Mouse (Mus musculus): ENCODE measurements at regions not wholly inside any gene's neighbourhood (a gene's known extent, or its start where the extent isn't known, plus 50 kb on each side); places are given as distances from the start of the nearest gene placed in this dataset.
A peak's percentile ranks its signal among the peaks of the same experiment; 100 is the strongest.

DNA sequence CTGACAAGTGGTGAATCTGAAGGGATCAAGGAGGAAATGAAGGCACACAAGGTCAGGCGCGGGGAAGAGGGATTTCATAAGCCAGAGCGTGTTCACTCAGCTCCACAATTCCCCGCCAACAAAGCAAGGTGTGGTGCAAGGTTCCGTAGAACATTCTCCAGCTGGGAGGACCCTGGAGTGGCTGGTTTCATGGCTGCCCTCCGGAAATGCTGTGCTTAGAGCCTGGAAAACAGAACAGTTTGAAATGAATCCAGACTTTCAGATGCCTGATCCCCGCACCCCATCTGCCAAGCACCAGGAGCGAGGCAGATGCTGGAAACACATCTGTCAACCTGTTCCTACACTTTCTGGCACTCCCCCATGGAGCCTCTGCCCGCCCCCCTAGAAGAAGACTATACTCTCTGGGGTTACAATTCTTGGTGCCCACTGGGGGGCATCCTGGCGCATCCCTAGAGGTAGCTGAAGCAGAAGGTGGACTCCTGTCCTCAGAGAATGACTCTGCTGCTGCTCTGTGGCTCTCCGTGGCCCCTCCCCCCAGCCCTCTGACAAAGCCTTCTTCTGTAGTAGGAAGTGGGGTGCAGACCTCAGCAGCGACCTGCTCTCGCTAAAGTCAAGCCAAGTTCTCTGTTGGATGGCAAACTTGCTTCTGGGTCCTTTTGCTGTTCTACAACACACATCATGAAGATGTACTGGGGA lies 54.5 kb upstream of the Mafb start:
- ATAC-seq (ENCODE audit: low FRiP score, low read depth): no peak
- no peaks in the 10 kb centered on the region for H3K36me3 ChIP-seq (ENCODE audit: control insufficient read depth, insufficient read depth, low read length)
- H3K27me3 ChIP-seq (ENCODE audit: control insufficient read depth, insufficient read depth, low read length): no peaks in the 10 kb centered on the region
- no peak overlapping the region for H3K4me3 ChIP-seq (replicated peaks; ENCODE audit: low read length)
- DNase-seq (ENCODE audit: low spot score): no peak
- no peak overlapping the region for H3K27ac ChIP-seq (replicated peaks; ENCODE audit: low read depth, low read length)
- H3K4me2 ChIP-seq (replicated peaks; ENCODE audit: low read depth, low read length, severe bottlenecking): peak overlapping the region; percentile 13; the same call in 1 of the 2 replicates
- no peaks in the 10 kb centered on the region for H3K9me3 ChIP-seq (ENCODE audit: control insufficient read depth, low read length)
- H3K4me1 ChIP-seq (ENCODE audit: control insufficient read depth, insufficient read depth, low read length): peaks cover 8% of the 10 kb centered on the region; the same call in 1 of the 2 replicates
- 18% methylated on average over 12 of the region's 13 CpGs for WGBS
- no peak for TF ChIP-seq POLR2A (IDR thresholded peaks at IDR 0.05; ENCODE audit: borderline replicate concordance, extremely low read depth, insufficient read depth, insufficient read length)
- H3K9ac ChIP-seq (ENCODE audit: low read depth, low read length, severe bottlenecking): no peak overlapping the region

DNA sequence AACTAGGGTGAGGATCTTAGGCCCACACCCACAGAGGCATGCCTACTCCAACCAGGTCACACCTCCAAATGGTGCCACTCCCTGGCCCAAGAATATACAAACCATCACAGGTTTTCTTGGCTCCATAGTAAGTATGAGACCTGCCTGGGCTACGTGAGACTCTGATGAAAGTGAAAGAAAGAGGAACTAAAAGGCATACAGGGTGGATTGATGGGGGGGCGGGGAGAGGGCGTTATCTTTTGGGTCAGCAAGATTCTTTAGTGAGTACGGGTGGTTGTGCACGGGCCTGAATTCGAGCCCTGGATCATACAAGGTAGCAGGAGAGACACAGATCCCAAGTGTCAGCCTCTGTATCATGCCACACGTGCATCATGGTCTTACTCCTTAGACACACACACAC lies 57.6 kb upstream of the Mafb start:
- ATAC-seq (ENCODE audit: low FRiP score, low read depth): no peak
- H3K4me3 ChIP-seq (replicated peaks; ENCODE audit: low read length): no peak overlapping the region
- H3K4me2 ChIP-seq (replicated peaks; ENCODE audit: low read depth, low read length, severe bottlenecking): no peak overlapping the region
- no peak overlapping the region for H3K9ac ChIP-seq (ENCODE audit: low read depth, low read length, severe bottlenecking)
- no peaks in the 10 kb centered on the region for H3K27me3 ChIP-seq (ENCODE audit: control insufficient read depth, insufficient read depth, low read length)
- peaks cover 18% of the 10 kb centered on the region for H3K4me1 ChIP-seq (ENCODE audit: control insufficient read depth, insufficient read depth, low read length)
- DNase-seq (ENCODE audit: low spot score): no peak
- H3K9me3 ChIP-seq (ENCODE audit: control insufficient read depth, low read length): no peaks in the 10 kb centered on the region
- H3K27ac ChIP-seq (replicated peaks; ENCODE audit: low read depth, low read length): no peak overlapping the region
- 93% methylated on average over 7 of the region's 7 CpGs for WGBS
- no peaks in the 10 kb centered on the region for H3K36me3 ChIP-seq (ENCODE audit: control insufficient read depth, insufficient read depth, low read length)
- no peak for TF ChIP-seq POLR2A (IDR thresholded peaks at IDR 0.05; ENCODE audit: borderline replicate concordance, extremely low read depth, insufficient read depth, insufficient read length)

DNA sequence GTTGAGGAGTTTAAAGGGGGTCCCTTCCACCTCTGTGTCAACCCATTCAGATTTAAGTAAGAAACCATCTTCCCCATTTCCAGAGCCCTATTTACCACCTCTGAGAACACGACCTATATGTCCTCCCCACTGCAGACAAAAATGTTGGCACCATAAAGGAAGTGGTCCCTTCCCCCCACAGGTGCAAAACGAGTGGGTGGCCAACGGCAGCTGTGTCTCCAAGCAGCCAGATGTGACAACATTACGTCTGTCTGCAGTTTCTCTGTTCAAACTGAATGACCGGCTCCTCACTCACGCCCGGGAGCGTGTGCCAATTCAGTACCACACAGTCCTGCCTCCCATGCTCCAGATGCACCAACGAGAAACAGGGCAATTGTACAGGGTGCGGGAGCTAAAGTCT lies 60.6 kb upstream of the Mafb start:
- Histone ChIP-seq H3K4me3 (replicated peaks; ENCODE audit: low read length) (no peak overlapping the region), H3K9ac (ENCODE audit: low read depth, low read length, severe bottlenecking) (no peak overlapping the region), H3K27ac (replicated peaks; ENCODE audit: low read depth, low read length) (no peak overlapping the region), H3K36me3 (ENCODE audit: control insufficient read depth, insufficient read depth, low read length) (no peaks in the 10 kb centered on the region), H3K4me1 (ENCODE audit: control insufficient read depth, insufficient read depth, low read length) (peaks cover 10% of the 10 kb centered on the region; the same call in 1 of the 2 replicates), H3K27me3 (ENCODE audit: control insufficient read depth, insufficient read depth, low read length) (no peaks in the 10 kb centered on the region), H3K9me3 (ENCODE audit: control insufficient read depth, low read length) (no peaks in the 10 kb centered on the region), H3K4me2 (replicated peaks; ENCODE audit: low read depth, low read length, severe bottlenecking) (no peak overlapping the region)
- DNase-seq (ENCODE audit: low spot score) (no peak), ATAC-seq (ENCODE audit: low FRiP score, low read depth) (no peak)
- no peak for TF ChIP-seq POLR2A (IDR thresholded peaks at IDR 0.05; ENCODE audit: borderline replicate concordance, extremely low read depth, insufficient read depth, insufficient read length)
- whole genome bisulfite sequencing: 22% methylated on average over 10 of the region's 10 CpGs

DNA sequence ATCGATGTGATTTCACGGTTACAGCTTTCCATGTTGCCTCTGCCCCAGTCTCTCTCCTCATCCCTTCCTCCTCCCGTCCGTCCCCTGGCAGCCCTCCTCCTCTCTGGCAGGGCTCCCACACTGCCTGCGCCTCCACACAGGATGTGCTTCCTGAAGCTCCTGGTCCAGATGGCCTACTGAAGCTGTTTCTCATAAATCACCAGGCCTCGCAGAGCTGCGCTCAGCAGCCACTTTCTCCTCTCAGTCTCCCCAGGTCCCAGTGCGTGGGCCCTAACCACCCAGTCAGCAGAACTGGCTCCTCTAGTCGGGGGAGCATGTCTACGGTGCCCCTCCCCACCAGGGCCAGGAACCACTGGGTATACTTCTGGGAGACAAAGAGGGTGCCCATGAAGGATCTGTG lies 66.4 kb upstream of the Mafb start:
- H3K4me3 ChIP-seq (replicated peaks; ENCODE audit: low read length): no peak overlapping the region
- no peaks in the 10 kb centered on the region for H3K36me3 ChIP-seq (ENCODE audit: control insufficient read depth, insufficient read depth, low read length)
- no peaks in the 10 kb centered on the region for H3K27me3 ChIP-seq (ENCODE audit: control insufficient read depth, insufficient read depth, low read length)
- peak; percentile 85 for ATAC-seq (ENCODE audit: low FRiP score, low read depth)
- H3K4me1 ChIP-seq (ENCODE audit: control insufficient read depth, insufficient read depth, low read length): peaks cover 6% of the 10 kb centered on the region
- H3K9me3 ChIP-seq (ENCODE audit: control insufficient read depth, low read length): no peaks in the 10 kb centered on the region
- 9% methylated on average over 10 of the region's 10 CpGs for WGBS
- H3K9ac ChIP-seq (ENCODE audit: low read depth, low read length, severe bottlenecking): peak overlapping the region; percentile 21; the same call in 1 of the 2 replicates
- no peak overlapping the region for H3K4me2 ChIP-seq (replicated peaks; ENCODE audit: low read depth, low read length, severe bottlenecking)
- DNase-seq (ENCODE audit: low spot score): peak; percentile 69
- no peak for TF ChIP-seq POLR2A (IDR thresholded peaks at IDR 0.05; ENCODE audit: borderline replicate concordance, extremely low read depth, insufficient read depth, insufficient read length)
- 0 out of 2 replicates have a peak overlapping the region, but pooled peaks have one; percentile 26 for H3K27ac ChIP-seq (replicated peaks; ENCODE audit: low read depth, low read length)

DNA sequence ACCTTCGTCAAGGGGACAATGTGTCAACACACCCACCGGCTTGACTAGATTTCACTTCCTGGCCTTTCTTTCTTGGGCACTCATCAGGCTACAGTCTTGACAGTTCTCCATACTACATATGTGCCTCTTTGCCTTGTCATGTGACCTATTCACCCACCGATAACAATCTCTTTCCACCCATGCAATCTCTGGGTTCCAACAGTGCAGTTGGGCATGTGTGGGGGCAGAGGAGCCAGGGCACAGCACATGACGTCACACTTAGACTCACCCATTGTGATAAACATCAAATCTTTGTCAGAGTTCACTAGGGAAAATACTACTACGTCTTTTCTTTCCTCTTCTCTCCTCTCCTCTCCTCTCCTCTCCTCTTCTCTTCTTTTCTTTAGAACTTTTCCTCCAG lies 67.8 kb upstream of the Mafb start:
- no peaks in the 10 kb centered on the region for H3K27me3 ChIP-seq (ENCODE audit: control insufficient read depth, insufficient read depth, low read length)
- WGBS: 87% methylated on average over 5 of the region's 5 CpGs
- no peak overlapping the region for H3K4me2 ChIP-seq (replicated peaks; ENCODE audit: low read depth, low read length, severe bottlenecking)

More for the DNA sequence above, 67.8 kb upstream of the Mafb start:
- ATAC-seq (ENCODE audit: low FRiP score, low read depth) (no peak), DNase-seq (ENCODE audit: low spot score) (no peak)
- Histone ChIP-seq H3K9ac (ENCODE audit: low read depth, low read length, severe bottlenecking) (no peak overlapping the region), H3K36me3 (ENCODE audit: control insufficient read depth, insufficient read depth, low read length) (no peaks in the 10 kb centered on the region), H3K4me3 (replicated peaks; ENCODE audit: low read length) (no peak overlapping the region), H3K9me3 (ENCODE audit: control insufficient read depth, low read length) (no peaks in the 10 kb centered on the region), H3K27ac (replicated peaks; ENCODE audit: low read depth, low read length) (no peak overlapping the region), H3K4me1 (ENCODE audit: control insufficient read depth, insufficient read depth, low read length) (peaks cover 8% of the 10 kb centered on the region)
- no peak for TF ChIP-seq POLR2A (IDR thresholded peaks at IDR 0.05; ENCODE audit: borderline replicate concordance, extremely low read depth, insufficient read depth, insufficient read length)
